Mouse (Mus musculus) G1E (cell line): ENCODE measurements around the gene Stn1. TPM values are rescaled to one million over a fixed set of nuclear protein-coding genes. Genes with fewer than 3 reads are reported as not detected.

Source experiments
- ATAC-seq: 2 replicates; pipeline ENCODE4 v1.8.0; 2016; ENCODE audit warnings: mild to moderate bottlenecking; ENCODE audit not compliant: insufficient number of reproducible peaks, poor library complexity, low FRiP score, severe bottlenecking; ENCODE audit errors: extremely low read depth
- DNase-seq: peaks from one replicate; pipeline ENCODE4 v3.0.0; 2012; ENCODE audit warnings: low spot score
- H3K27me3 ChIP-seq: 2 replicates; pipeline ENCODE4 v1.6.1; 2012; ENCODE audit warnings: mild to moderate bottlenecking, low read length, inconsistent platforms; ENCODE audit not compliant: insufficient read depth
- H3K36me3 ChIP-seq: replicated peaks from 2 replicates; pipeline ENCODE3; 2012; ENCODE audit warnings: mild to moderate bottlenecking, inconsistent platforms
- H3K4me1 ChIP-seq: 2 replicates; pipeline ENCODE4 v1.6.1; 2012; ENCODE audit warnings: low read depth, low read length, inconsistent platforms, mixed read lengths; ENCODE audit not compliant: insufficient read depth
- H3K4me3 ChIP-seq: 2 replicates; pipeline ENCODE4 v1.5.1; 2012; ENCODE audit warnings: low read depth, mild to moderate bottlenecking, inconsistent platforms, low read length, moderate library complexity, mixed read lengths
- H3K9me3 ChIP-seq: replicated peaks from 2 replicates; pipeline ENCODE4 v1.6.1; 2012; ENCODE audit warnings: inconsistent platforms
- CTCF ChIP-seq: IDR thresholded peaks from 2 replicates; pipeline ENCODE4 v1.5.1; 2012; ENCODE audit warnings: low read depth, low read length, inconsistent platforms, mixed read lengths
- GATA1 ChIP-seq: IDR thresholded peaks from 2 replicates; pipeline ENCODE4 v1.6.1; 2012; ENCODE audit warnings: borderline replicate concordance, low read length, inconsistent platforms, mixed read lengths
- GATA2 ChIP-seq: IDR thresholded peaks from 2 replicates; pipeline ENCODE4 v1.6.1; 2012; ENCODE audit warnings: low read depth, low read length, inconsistent platforms, borderline replicate concordance
- POLR2AphosphoS5 ChIP-seq: IDR thresholded peaks from 2 replicates; pipeline ENCODE4 v1.6.1; 2012; ENCODE audit warnings: low read depth, low read length, inconsistent platforms; ENCODE audit not compliant: insufficient replicate concordance
- TAL1 ChIP-seq: conservative IDR thresholded peaks from 2 replicates; pipeline ENCODE4 v1.6.1; 2012; ENCODE audit warnings: low read depth, low read length, inconsistent platforms, mixed read lengths
- polyA plus RNA-seq: library from polyadenylated mRNA; stranded (reverse); fragments of >175 nt; gene quantifications from 2 replicates; pipeline ENCODE4 v1.2.3, GENCODE M21; 2012
- total RNA-seq, 2 experiments: library from RNA; stranded (forward) in 1 of 2; stranded (reverse) in 1 of 2; fragments of 200-1000 nt in 1 of 2; fragments of >200 nt in 1 of 2; fragmentation: Nextera tagmentation in 1 of 2; gene quantifications; 2 replicates each; pipeline ENCODE4 v1.2.3; 2014 to 2017

Stn1 gene
- total and polyA plus RNA-seq, 3 experiments = 7.7 to 26.9 (median 19.7) TPM

GRCm38 (mm10) chr19:47549584-47549983, 12.3 kb upstream of the Stn1 start:
- no peak for ATAC-seq
- peaks cover 2% of the 10 kb centered on the region; the same call in 1 of the 2 replicates for H3K4me1 ChIP-seq
- peaks cover 16% of the 10 kb centered on the region for H3K27me3 ChIP-seq
- H3K36me3 ChIP-seq = no peaks in the 10 kb centered on the region
- DNase-seq = no peak
- H3K9me3 ChIP-seq = peaks cover 2% of the 10 kb centered on the region; the same call in 1 of the 2 replicates
- H3K4me3 ChIP-seq = no peak overlapping the region
- TF ChIP-seq POLR2AphosphoS5 = no peak
- no peak for TF ChIP-seq GATA1
- no peak for TF ChIP-seq CTCF
- no peak for TF ChIP-seq TAL1
- TF ChIP-seq GATA2 = no peak

- DNase-seq (no peak), ATAC-seq (no peak)
- H3K4me3 ChIP-seq = no peak overlapping the region
- TF ChIP-seq GATA1 = no peak
- no peak for TF ChIP-seq CTCF
- TF ChIP-seq TAL1 = no peak
- H3K27me3 ChIP-seq = peaks cover 13% of the 10 kb centered on the region
- H3K36me3 ChIP-seq = no peaks in the 10 kb centered on the region
- peaks cover 2% of the 10 kb centered on the region; the same call in 1 of the 2 replicates for H3K9me3 ChIP-seq
- H3K4me1 ChIP-seq = peaks cover 2% of the 10 kb centered on the region; the same call in 1 of the 2 replicates
Observed at GRCm38 (mm10) chr19:47549174-47549573, 11.9 kb upstream of the Stn1 start.

DNA sequence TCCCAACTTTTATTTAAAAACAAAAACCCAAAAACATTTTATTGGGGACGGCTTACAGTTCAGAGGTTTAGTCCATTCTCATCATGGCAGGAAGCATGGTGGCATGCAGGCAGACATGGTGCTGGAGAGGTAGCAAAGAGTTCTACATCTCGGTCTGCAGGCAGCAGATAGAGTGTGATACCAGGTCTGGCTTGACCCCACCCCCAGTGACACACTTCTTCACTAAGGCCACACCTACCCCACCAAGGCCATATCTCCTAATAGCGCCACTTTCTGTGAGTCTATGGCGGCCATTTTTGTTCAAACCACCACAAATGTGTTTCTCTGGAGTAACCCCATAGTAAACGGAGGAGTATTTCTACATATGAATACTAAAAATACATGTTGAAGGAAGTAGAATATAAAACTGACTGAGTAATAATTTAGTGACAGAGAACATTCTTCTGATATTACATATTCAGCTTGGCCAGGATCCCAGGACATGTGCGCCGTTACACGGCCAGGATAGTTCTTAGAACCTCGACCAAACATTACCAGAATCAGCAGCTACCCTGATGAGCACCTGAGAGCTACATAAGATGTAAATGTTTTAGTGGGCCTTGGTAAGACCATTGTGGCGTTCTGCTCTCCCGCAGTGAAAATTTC, 11.2 kb upstream of the Stn1 start:
- peaks cover 2% of the 10 kb centered on the region; the same call in 1 of the 2 replicates for H3K9me3 ChIP-seq
- no peak for DNase-seq
- TF ChIP-seq CTCF = no peak
- TF ChIP-seq TAL1 = no peak
- TF ChIP-seq POLR2AphosphoS5 = no peak
- no peak for TF ChIP-seq GATA2
- no peak for TF ChIP-seq GATA1

GRCm38 (mm10) chr19:47545528-47545927, 8.2 kb upstream of the Stn1 start:
- TF ChIP-seq TAL1 (no peak), GATA2 (no peak)
- no peak for ATAC-seq
- Histone ChIP-seq H3K36me3 (no peaks in the 10 kb centered on the region), H3K9me3 (peaks cover 2% of the 10 kb centered on the region; the same call in 1 of the 2 replicates), H3K27me3 (peaks cover 28% of the 10 kb centered on the region), H3K4me3 (no peak overlapping the region), H3K4me1 (peaks cover 9% of the 10 kb centered on the region; the same call in 1 of the 2 replicates)
- no peak for DNase-seq

More for the DNA sequence above, 11.2 kb upstream of the Stn1 start:
- H3K36me3 ChIP-seq = no peaks in the 10 kb centered on the region
- no peak overlapping the region for H3K4me3 ChIP-seq
- no peak for ATAC-seq
- peaks cover 13% of the 10 kb centered on the region for H3K27me3 ChIP-seq
- H3K4me1 ChIP-seq = peaks cover 2% of the 10 kb centered on the region; the same call in 1 of the 2 replicates

DNA sequence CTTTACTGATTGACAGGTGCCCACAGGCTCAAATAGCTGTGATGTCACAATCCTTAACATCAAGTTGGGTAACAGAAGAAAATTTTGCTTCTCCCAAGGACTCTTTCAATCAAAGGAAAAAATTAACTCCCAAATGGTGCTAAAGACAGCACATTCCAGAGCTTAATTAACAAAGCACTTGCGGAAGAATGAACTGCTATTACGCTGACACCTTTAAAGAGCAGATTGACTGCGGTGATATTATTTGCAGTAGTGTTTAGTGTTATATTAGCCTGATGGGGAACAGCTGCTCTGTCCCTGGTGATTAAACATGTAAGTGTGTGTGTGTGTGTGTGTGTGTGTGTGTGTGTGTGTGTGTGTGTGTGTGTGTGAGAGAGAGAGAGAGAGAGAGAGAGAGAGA, 7.7 kb upstream of the Stn1 start:
- Histone ChIP-seq H3K36me3 (no peaks in the 10 kb centered on the region), H3K4me3 (no peak overlapping the region), H3K9me3 (no peaks in the 10 kb centered on the region), H3K4me1 (peaks cover 9% of the 10 kb centered on the region; the same call in 1 of the 2 replicates), H3K27me3 (peaks cover 26% of the 10 kb centered on the region)
- TF ChIP-seq GATA1 = no peak
- ATAC-seq (no peak), DNase-seq (no peak)

DNA sequence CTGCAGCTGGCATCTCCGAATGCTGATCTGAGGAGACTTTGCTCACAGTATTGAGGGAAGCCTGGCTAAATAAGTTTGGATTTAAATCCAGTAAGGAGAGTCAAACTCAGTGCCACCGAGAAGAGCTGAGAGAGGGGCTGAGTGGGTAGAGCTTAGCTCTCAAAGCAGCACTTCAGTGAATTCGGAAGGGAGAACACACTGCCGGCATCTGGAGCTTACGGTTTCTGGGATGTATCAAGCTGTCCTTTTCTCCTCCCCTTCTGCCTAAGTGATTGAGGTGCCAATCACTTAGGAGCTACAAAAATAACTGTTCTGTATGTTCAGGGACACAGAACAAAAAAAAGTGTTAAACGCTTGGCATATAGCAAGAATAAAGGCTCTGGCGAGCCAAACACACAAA, 5.1 kb upstream of the Stn1 start:
- no peak for TF ChIP-seq GATA2
- TF ChIP-seq POLR2AphosphoS5 = no peak
- TF ChIP-seq GATA1 = no peak
- TF ChIP-seq TAL1 = no peak
- TF ChIP-seq CTCF = no peak
- DNase-seq = no peak
- Histone ChIP-seq H3K9me3 (no peaks in the 10 kb centered on the region), H3K27me3 (peaks cover 22% of the 10 kb centered on the region), H3K36me3 (no peaks in the 10 kb centered on the region), H3K4me3 (no peak overlapping the region), H3K4me1 (peaks cover 25% of the 10 kb centered on the region)
- no peak for ATAC-seq

- DNase-seq = no peak
- ATAC-seq = peak; percentile 41
- Histone ChIP-seq H3K4me1 (peaks cover 44% of the 10 kb centered on the region), H3K4me3 (no peak overlapping the region), H3K9me3 (no peaks in the 10 kb centered on the region), H3K36me3 (peaks cover 8% of the 10 kb centered on the region), H3K27me3 (peaks cover 15% of the 10 kb centered on the region)
- no peak for TF ChIP-seq CTCF
- no peak for TF ChIP-seq POLR2AphosphoS5
- no peak for TF ChIP-seq GATA2
- no peak for TF ChIP-seq GATA1
- no peak for TF ChIP-seq TAL1
Observed at GRCm38 (mm10) chr19:47538801-47539200, 1.5 kb upstream of the Stn1 start.
